Mouse (Mus musculus): Measurements from ENCODE around the gene Kcnn1. TPM values are rescaled to one million over a fixed set of nuclear protein-coding genes. Genes with fewer than 3 reads are reported as not detected.
A peak's percentile ranks its signal among the peaks of the same experiment; 100 is the strongest.

The Kcnn1 gene
- polyA plus RNA-seq, 1 experiment from 2014 or later = 0.72 TPM

DNA sequence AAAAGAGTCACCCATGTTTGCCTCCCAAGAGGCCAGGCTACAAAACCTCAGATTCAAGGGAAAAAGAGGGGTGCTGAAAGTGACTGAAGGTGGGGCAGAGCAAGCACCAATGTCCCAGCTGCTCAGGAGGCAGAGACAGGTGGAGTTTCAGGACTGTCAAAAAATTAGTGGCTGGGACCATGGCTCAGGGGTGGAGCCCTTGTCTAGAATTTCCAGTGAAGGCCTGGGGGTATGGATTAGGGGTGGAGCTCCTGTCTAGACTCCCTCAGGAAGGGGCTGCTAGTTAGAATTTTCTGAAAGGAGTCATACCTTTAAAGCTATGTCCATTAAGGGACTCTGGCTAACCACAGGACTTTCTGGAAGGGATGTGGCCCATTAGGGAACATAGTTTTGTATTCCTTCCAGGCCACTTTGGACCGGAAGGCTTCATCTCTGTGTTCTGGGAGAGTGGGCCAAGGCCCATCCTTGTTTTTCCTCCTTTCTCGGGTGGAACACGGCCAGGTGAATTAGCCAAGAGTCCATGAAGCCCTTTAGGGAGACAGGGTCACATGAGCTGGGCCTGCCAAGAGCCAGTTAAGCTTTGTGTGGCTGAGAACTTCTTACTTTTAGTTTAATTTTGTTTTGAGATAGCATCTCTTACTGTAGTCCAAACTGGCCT is 13.6 kb downstream of the Kcnn1 start:
- no peak overlapping the region for H3K27ac ChIP-seq (ENCODE audit: low read depth)
- no peak overlapping the region for H3K4me3 ChIP-seq (ENCODE audit: low read depth, low read length)
- no peaks in the 10 kb centered on the region for H3K36me3 ChIP-seq (ENCODE audit: insufficient read depth)
- no peak for TF ChIP-seq CTCF (IDR thresholded peaks at IDR 0.05; ENCODE audit: low read depth)
- H3K9ac ChIP-seq = no peak overlapping the region
- DNase-seq = no peak
- WGBS = 83% methylated on average over 3 of the region's 3 CpGs
- H3K9me3 ChIP-seq (ENCODE audit: low read depth, low read length) = no peaks in the 10 kb centered on the region
- no peak overlapping the region for H3K4me2 ChIP-seq
- ATAC-seq (ENCODE audit: insufficient read depth) = no peak
- H3K4me1 ChIP-seq (ENCODE audit: insufficient read depth) = no peaks in the 10 kb centered on the region
- H3K27me3 ChIP-seq (ENCODE audit: insufficient read depth, low read length) = no peaks in the 10 kb centered on the region

DNA sequence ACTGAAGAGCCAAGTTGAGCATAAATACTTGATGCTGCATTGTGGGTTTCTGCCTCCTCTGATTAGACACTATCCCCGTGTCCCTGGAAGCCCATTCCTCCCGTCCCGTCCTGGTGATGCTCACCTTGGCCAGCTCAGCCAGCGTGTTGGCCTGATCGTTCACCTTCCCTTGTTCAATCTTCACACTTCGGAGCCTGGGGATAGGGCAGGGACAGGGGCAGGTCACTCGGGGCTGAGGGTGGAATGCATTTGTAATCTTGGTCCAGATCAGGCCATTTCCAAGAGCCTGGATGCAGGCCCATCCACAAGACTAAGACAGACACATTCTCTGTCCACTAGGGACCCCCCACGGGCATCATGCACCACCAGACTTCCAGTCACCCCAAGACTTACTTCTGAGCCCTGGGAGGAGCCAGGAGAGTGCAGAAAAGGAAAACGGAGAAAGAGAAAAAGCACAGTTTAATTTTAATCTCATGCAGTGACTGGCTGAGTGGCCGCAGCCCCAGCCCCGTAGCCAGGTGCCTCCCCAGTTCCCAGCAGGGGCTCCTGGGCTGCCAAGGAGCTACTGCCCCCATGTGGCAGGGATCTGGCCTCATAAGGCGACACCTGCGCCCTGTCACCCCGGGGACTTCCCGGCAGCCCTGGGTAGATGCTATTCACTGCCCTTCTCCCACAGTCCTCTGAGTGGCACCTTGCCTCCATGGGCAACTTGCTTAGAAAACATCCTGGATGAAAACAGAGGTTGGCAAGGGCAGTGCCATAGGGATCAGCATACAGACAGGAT is 16.5 kb downstream of the Kcnn1 start:
- H3K27ac ChIP-seq (ENCODE audit: low read depth) = no peak overlapping the region
- H3K9ac ChIP-seq = no peak overlapping the region

DNA sequence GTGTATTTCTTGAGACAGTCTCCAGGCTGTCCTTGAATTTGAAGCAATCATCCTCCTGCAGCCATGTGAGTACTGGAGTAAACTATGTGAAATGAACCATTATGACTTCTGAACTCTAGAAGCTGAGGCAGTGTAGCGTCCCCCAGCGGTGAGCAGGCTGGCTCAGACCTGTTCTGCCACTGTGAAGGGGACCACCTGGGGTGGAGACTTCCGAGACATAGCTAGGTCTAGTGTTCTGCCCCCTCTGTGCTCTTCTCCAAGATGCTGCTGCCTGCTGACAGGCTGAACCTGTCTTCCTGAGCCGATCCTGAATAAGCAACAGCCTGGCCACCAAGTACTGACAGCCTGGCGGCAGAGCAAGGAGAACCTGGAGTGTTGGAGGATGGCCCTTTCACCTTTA is 17.9 kb downstream of the Kcnn1 start:
- H3K4me3 ChIP-seq (ENCODE audit: low read depth, low read length) = no peak overlapping the region
- WGBS = 39% methylated on average over 5 of the region's 5 CpGs
- ATAC-seq (ENCODE audit: insufficient read depth) (no peak), DNase-seq (no peak)
- no peaks in the 10 kb centered on the region for H3K27me3 ChIP-seq (ENCODE audit: insufficient read depth, low read length)
- H3K36me3 ChIP-seq (ENCODE audit: insufficient read depth) = no peaks in the 10 kb centered on the region
- no peak overlapping the region for H3K27ac ChIP-seq (ENCODE audit: low read depth)
- no peak for TF ChIP-seq CTCF (IDR thresholded peaks at IDR 0.05; ENCODE audit: low read depth)
- no peaks in the 10 kb centered on the region for H3K4me1 ChIP-seq (ENCODE audit: insufficient read depth)
- no peak overlapping the region for H3K9ac ChIP-seq
- no peaks in the 10 kb centered on the region for H3K9me3 ChIP-seq (ENCODE audit: low read depth, low read length)
- no peak overlapping the region for H3K4me2 ChIP-seq

More for the DNA sequence above, 16.5 kb downstream of the Kcnn1 start:
- 51% methylated on average over 15 of the region's 15 CpGs for WGBS
- no peaks in the 10 kb centered on the region for H3K27me3 ChIP-seq (ENCODE audit: insufficient read depth, low read length)
- no peak overlapping the region for H3K4me2 ChIP-seq
- no peaks in the 10 kb centered on the region for H3K4me1 ChIP-seq (ENCODE audit: insufficient read depth)
- H3K36me3 ChIP-seq (ENCODE audit: insufficient read depth) = no peaks in the 10 kb centered on the region
- H3K4me3 ChIP-seq (ENCODE audit: low read depth, low read length) = no peak overlapping the region
- TF ChIP-seq CTCF (IDR thresholded peaks at IDR 0.05; ENCODE audit: low read depth) = peak; percentile 24; the same call in 1 of the 2 replicates
- DNase-seq = no peak
- no peaks in the 10 kb centered on the region for H3K9me3 ChIP-seq (ENCODE audit: low read depth, low read length)
- ATAC-seq (ENCODE audit: insufficient read depth) = no peak

DNA sequence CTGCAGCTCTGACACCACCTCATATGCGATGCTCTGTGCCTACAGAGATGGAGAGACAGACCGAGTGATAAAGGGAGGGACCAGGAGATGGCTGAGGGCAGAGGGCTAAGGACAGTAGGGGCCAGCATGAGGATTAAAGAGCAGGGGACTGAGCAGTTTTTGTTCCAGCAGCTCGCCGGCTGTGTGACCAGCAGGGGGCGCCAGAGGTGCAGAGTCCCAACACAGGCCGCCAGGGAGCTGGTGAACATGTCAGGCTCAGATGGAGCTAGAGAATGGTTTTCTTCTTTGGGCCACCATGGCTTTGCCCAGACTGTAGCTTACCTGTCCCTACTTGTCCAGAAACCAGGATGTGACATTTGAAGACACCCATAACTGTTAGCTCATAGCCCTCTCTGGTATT is 18.5 kb downstream of the Kcnn1 start:
- ATAC-seq (ENCODE audit: insufficient read depth) (peak; percentile 10; the same call in 1 of the 2 replicates), DNase-seq (peak; percentile 91)
- no peak overlapping the region for H3K4me3 ChIP-seq (ENCODE audit: low read depth, low read length)
- TF ChIP-seq CTCF (IDR thresholded peaks at IDR 0.05; ENCODE audit: low read depth) = peak; percentile 98
- H3K4me2 ChIP-seq = no peak overlapping the region
- no peaks in the 10 kb centered on the region for H3K9me3 ChIP-seq (ENCODE audit: low read depth, low read length)
- WGBS = 1% methylated on average over 6 of the region's 6 CpGs
- H3K27ac ChIP-seq (ENCODE audit: low read depth) = no peak overlapping the region
- no peak overlapping the region for H3K9ac ChIP-seq
- no peaks in the 10 kb centered on the region for H3K4me1 ChIP-seq (ENCODE audit: insufficient read depth)
- no peaks in the 10 kb centered on the region for H3K27me3 ChIP-seq (ENCODE audit: insufficient read depth, low read length)
- no peaks in the 10 kb centered on the region for H3K36me3 ChIP-seq (ENCODE audit: insufficient read depth)

DNA sequence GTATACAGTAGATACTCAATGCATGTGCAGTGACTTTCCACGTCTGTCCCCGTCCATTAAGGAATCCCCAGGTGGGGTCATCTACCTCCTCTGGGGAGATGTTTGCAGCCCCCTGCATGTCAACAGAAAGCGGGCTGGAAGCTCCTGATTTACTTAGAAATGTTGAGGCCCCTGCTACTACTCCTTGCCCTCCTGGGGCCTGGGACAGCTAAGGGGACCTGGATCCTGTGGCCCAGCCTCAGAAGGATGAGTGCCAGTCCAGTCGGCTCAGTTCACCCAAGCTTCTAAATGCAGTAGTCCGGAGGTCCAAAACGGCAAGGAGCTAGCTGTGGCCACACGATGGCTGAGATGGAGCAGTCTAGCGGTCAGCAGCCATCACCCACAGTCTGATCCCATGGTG is 19.1 kb downstream of the Kcnn1 start:
- Histone ChIP-seq H3K4me3 (ENCODE audit: low read depth, low read length) (no peak overlapping the region), H3K4me1 (ENCODE audit: insufficient read depth) (no peaks in the 10 kb centered on the region), H3K27ac (ENCODE audit: low read depth) (no peak overlapping the region), H3K9ac (no peak overlapping the region), H3K36me3 (ENCODE audit: insufficient read depth) (no peaks in the 10 kb centered on the region), H3K9me3 (ENCODE audit: low read depth, low read length) (no peaks in the 10 kb centered on the region), H3K4me2 (no peak overlapping the region), H3K27me3 (ENCODE audit: insufficient read depth, low read length) (no peaks in the 10 kb centered on the region)
- ATAC-seq (ENCODE audit: insufficient read depth) (no peak), DNase-seq (no peak)
- 82% methylated on average over 8 of the region's 8 CpGs for whole genome bisulfite sequencing
- TF ChIP-seq CTCF (IDR thresholded peaks at IDR 0.05; ENCODE audit: low read depth) = no peak

DNA sequence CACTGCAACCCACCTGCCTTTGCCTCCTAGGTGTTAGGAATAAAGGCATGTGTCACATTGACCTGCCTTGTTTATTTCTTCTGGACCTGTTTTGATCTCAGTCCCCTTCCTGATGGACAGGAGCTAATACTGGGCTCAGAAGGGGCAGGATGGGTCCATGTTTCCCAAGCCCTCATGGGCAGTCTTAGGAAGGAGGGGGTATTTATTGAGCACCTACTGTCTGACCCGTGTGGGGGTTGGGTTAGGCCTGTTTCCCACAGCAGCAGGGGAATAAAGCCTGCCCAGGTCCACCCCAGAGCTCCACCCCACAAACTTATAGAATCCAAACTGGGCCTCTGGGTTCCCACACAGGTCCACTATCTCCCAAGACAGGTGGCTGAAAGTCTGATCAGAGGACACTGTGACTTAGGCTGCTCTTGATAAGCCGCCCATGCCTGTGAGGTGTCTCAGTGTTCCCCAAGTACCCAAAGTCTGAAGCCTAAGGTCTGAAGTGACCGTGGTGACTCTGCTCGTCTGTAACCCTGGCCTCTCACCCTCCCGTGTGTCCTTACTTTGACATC is 19.8 kb downstream of the Kcnn1 start:
- WGBS = 74% methylated on average over 5 of the region's 5 CpGs
- no peaks in the 10 kb centered on the region for H3K9me3 ChIP-seq (ENCODE audit: low read depth, low read length)
- no peak overlapping the region for H3K9ac ChIP-seq
- 0 out of 2 replicates have a peak, but pooled peaks cover 3% of the 10 kb centered on the region for H3K4me1 ChIP-seq (ENCODE audit: insufficient read depth)
- H3K4me3 ChIP-seq (ENCODE audit: low read depth, low read length) = no peak overlapping the region
- H3K27ac ChIP-seq (ENCODE audit: low read depth) = peak overlapping the region; percentile 3; the same call in 1 of the 2 replicates
- no peaks in the 10 kb centered on the region for H3K27me3 ChIP-seq (ENCODE audit: insufficient read depth, low read length)
- H3K36me3 ChIP-seq (ENCODE audit: insufficient read depth) = no peaks in the 10 kb centered on the region
- no peak for ATAC-seq (ENCODE audit: insufficient read depth)
- no peak for DNase-seq
- no peak overlapping the region; the same call in 1 of the 2 replicates for H3K4me2 ChIP-seq
- no peak for TF ChIP-seq CTCF (IDR thresholded peaks at IDR 0.05; ENCODE audit: low read depth)

DNA sequence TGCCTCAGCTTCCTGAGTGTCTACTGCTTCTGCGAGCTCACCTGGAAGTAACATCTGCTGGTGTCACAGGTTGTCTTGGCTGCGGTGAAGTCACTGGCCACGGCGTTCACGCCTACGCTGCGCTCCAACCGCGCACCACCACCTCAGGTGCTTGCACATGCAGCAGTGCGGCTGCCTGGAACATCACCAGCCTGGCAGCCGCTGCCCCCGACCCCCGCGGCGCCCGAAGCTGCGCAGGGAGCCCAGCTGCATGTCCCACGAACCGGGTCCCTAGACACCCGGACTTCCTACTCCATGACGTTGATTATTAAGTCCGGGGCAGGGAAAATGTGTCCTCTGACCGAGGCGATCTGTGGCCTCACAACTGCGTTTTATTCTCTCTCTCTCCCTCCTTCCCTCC is 20.6 kb downstream of the Kcnn1 start:
- DNase-seq (no peak), ATAC-seq (ENCODE audit: insufficient read depth) (no peak)
- H3K4me1 ChIP-seq (ENCODE audit: insufficient read depth) = 0 out of 2 replicates have a peak, but pooled peaks cover 3% of the 10 kb centered on the region
- no peak overlapping the region for H3K27ac ChIP-seq (ENCODE audit: low read depth)
- 60% methylated on average over 25 of the region's 25 CpGs for WGBS
- no peak overlapping the region for H3K9ac ChIP-seq
- no peak overlapping the region for H3K4me2 ChIP-seq
- H3K9me3 ChIP-seq (ENCODE audit: low read depth, low read length) = no peaks in the 10 kb centered on the region
- no peaks in the 10 kb centered on the region for H3K36me3 ChIP-seq (ENCODE audit: insufficient read depth)
- no peaks in the 10 kb centered on the region for H3K27me3 ChIP-seq (ENCODE audit: insufficient read depth, low read length)
- TF ChIP-seq CTCF (IDR thresholded peaks at IDR 0.05; ENCODE audit: low read depth) = no peak
- no peak overlapping the region for H3K4me3 ChIP-seq (ENCODE audit: low read depth, low read length)

Data from lung, embryonic 14.5 days (tissue).